Mouse (Mus musculus): Measurements from ENCODE around the gene Icam4. TPM values are rescaled to one million over a fixed set of nuclear protein-coding genes. Genes with fewer than 3 reads are reported as not detected.
"Not testable (repeated sequence)": the region's sequence is repeated elsewhere in the genome, so short reads cannot be mapped to it uniquely, and the experiment has no call there.

Icam4 gene
- 10 to 100 TPM in 15 of 26 experiments, 1 to 10 TPM in 8, under 1 TPM in 2, not detected in 1; 0.90 to 99.5 (median 13.5) TPM for total RNA-seq (2018; cell fraction: chromatin; rRNA removed)
- 1 to 10 TPM in 5 of 26 experiments, under 1 TPM in 17, not detected in 4; 0.17 to 1.9 (median 0.36) TPM for total RNA-seq (2018; cell fraction: cytosol; rRNA removed)
- 10 to 100 TPM in 8 of 26 experiments, 1 to 10 TPM in 14, under 1 TPM in 1, not detected in 3; 0.72 to 41.5 (median 6.8) TPM for total RNA-seq (2018; cell fraction: nucleus; rRNA removed)
- polyA plus RNA-seq (2018), result not detected in 3 replicates

GRCm38 (mm10) chr9:21029291-21030054 lies at the start of gene Icam4:
Gene Icam4 (plus strand): TSS chr9:21029373.
- H3K36me3 ChIP-seq (ENCODE audit: inconsistent target), result peaks cover 40% of the 10 kb centered on the region
- WGBS (ENCODE audit: missing documents), result 7% methylated on average over 36 of the region's 37 CpGs
- H3K27ac ChIP-seq, result peak within 1 kb of the TSS; percentile 5; the same call in 1 of the 2 replicates
- H3K4me3 ChIP-seq (ENCODE audit: inconsistent target), result peak within 1 kb of the TSS; percentile 56; the same call in 1 of the 2 replicates
- no peaks in the 10 kb centered on the region for H3K79me2 ChIP-seq (ENCODE audit: inconsistent target)

- Histone ChIP-seq H3K4me3 (ENCODE audit: inconsistent target) (no peak overlapping the region), H3K27ac (peak overlapping the region; percentile 90), H3K36me3 (ENCODE audit: inconsistent target) (no peaks in the 10 kb centered on the region), H3K79me2 (ENCODE audit: inconsistent target) (peaks cover 16% of the 10 kb centered on the region)
- WGBS (ENCODE audit: missing documents), result 30% methylated on average over 7 of the region's 7 CpGs
Measured at GRCm38 (mm10) chr9:20979769-20980168, 49.4 kb upstream of the Icam4 start.

GRCm38 (mm10) chr9:20982171-20982570 lies 47.0 kb upstream of the Icam4 start:
- no peak overlapping the region for H3K4me3 ChIP-seq (ENCODE audit: inconsistent target)
- no peaks in the 10 kb centered on the region for H3K79me2 ChIP-seq (ENCODE audit: inconsistent target)
- H3K27ac ChIP-seq, result no peak overlapping the region
- H3K36me3 ChIP-seq (ENCODE audit: inconsistent target), result no peaks in the 10 kb centered on the region
- 100% methylated on average over 2 of the region's 3 CpGs for WGBS (ENCODE audit: missing documents)

DNA sequence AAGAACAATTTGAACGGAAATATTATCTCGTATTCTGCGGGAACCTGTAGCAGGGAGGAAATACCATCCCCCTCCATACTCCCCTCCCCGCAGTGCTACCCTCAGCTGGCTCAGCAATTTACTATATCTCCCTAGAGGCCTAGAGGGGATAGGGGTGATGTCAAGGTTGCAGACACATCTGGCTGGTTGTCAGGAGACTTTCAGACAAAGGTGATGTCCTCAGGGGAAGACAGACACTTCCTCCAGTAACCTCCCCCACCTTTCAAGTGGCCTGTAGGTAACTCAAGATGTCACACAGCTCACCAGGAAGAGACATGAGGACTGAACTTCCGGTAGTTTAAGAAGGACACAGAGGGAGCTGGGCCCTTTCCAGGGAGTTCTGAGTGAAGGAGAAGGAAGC lies 46.0 kb upstream of the Icam4 start:
- Histone ChIP-seq H3K27ac (no peak overlapping the region), H3K36me3 (ENCODE audit: inconsistent target) (no peaks in the 10 kb centered on the region), H3K4me3 (ENCODE audit: inconsistent target) (no peak overlapping the region), H3K79me2 (ENCODE audit: inconsistent target) (no peaks in the 10 kb centered on the region)
- WGBS (ENCODE audit: missing documents), result 65% methylated on average over 5 of the region's 5 CpGs

GRCm38 (mm10) chr9:20986952-20987686 lies 42.1 kb upstream of the Icam4 start:
- no peak overlapping the region for H3K4me3 ChIP-seq (ENCODE audit: inconsistent target)
- no peaks in the 10 kb centered on the region for H3K79me2 ChIP-seq (ENCODE audit: inconsistent target)
- H3K27ac ChIP-seq, result no peak overlapping the region
- 92% methylated on average over 13 of the region's 15 CpGs for WGBS (ENCODE audit: missing documents)
- H3K36me3 ChIP-seq (ENCODE audit: inconsistent target), result no peaks in the 10 kb centered on the region

DNA sequence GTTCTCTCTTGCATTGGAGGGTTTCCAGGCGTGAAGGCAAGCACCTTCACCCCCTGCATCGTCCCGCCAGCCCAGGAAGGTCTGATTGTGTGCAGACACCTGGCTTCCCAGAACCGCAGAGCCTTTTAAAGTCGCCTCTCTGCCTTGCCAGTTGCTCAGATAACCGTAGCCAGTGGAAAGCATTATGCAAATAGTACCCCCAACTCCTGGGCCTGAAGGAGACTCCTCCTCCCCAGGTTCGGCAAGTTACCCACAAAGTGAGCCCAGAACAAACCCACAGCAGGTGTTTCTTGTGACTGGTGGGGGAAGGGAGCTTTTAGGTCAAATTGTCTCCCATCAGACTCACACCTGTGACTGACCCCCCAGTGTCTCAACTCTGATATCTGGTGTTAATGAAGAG lies 41.2 kb upstream of the Icam4 start:
- Histone ChIP-seq H3K27ac (no peak overlapping the region), H3K79me2 (ENCODE audit: inconsistent target) (no peaks in the 10 kb centered on the region), H3K36me3 (ENCODE audit: inconsistent target) (no peaks in the 10 kb centered on the region), H3K4me3 (ENCODE audit: inconsistent target) (no peak overlapping the region)
- WGBS (ENCODE audit: missing documents), result 79% methylated on average over 7 of the region's 7 CpGs

GRCm38 (mm10) chr9:20990861-20991260 lies 38.3 kb upstream of the Icam4 start:
- Histone ChIP-seq H3K36me3 (ENCODE audit: inconsistent target) (no peaks in the 10 kb centered on the region), H3K4me3 (ENCODE audit: inconsistent target) (no peak overlapping the region), H3K79me2 (ENCODE audit: inconsistent target) (no peaks in the 10 kb centered on the region), H3K27ac (no peak overlapping the region)
- 58% methylated on average over 10 of the region's 10 CpGs for WGBS (ENCODE audit: missing documents)

DNA sequence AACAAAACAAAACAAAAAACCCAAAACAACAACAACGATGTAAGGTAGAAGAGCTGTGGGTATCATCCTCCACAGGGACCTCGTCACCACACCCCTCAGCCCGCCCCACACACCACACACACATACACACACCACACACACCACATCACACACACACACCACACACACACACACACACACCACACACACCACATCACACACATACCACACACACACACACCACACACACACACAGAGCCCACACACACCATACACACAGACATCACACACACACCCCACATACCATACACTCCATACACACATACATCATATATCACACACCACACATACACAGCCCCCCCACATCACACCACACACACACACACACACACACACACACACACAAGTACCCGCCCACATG lies 37.6 kb upstream of the Icam4 start:
- no peaks in the 10 kb centered on the region for H3K79me2 ChIP-seq (ENCODE audit: inconsistent target)
- H3K36me3 ChIP-seq (ENCODE audit: inconsistent target), result no peaks in the 10 kb centered on the region
- 100% methylated on average over 4 of the region's 4 CpGs for WGBS (ENCODE audit: missing documents)
- no peak overlapping the region for H3K4me3 ChIP-seq (ENCODE audit: inconsistent target)
- H3K27ac ChIP-seq, result no peak overlapping the region

- no peaks in the 10 kb centered on the region for H3K79me2 ChIP-seq (ENCODE audit: inconsistent target)
- 94% methylated on average over 5 of the region's 5 CpGs for WGBS (ENCODE audit: missing documents)
Measured at GRCm38 (mm10) chr9:20993165-20993898, 35.8 kb upstream of the Icam4 start.

GRCm38 (mm10) chr9:20995069-20995468 lies 34.1 kb upstream of the Icam4 start:
- Histone ChIP-seq H3K79me2 (ENCODE audit: inconsistent target) (no peaks in the 10 kb centered on the region), H3K4me3 (ENCODE audit: inconsistent target) (no peak overlapping the region), H3K27ac (no peak overlapping the region), H3K36me3 (ENCODE audit: inconsistent target) (no peaks in the 10 kb centered on the region)
- 90% methylated on average over 3 of the region's 3 CpGs for WGBS (ENCODE audit: missing documents)

More at GRCm38 (mm10) chr9:20993165-20993898, 35.8 kb upstream of the Icam4 start:
- Histone ChIP-seq H3K27ac (no peak overlapping the region), H3K36me3 (ENCODE audit: inconsistent target) (no peaks in the 10 kb centered on the region), H3K4me3 (ENCODE audit: inconsistent target) (no peak overlapping the region)

GRCm38 (mm10) chr9:20997065-20997464 lies 32.1 kb upstream of the Icam4 start:
- Histone ChIP-seq H3K27ac (peak overlapping the region; percentile 97), H3K79me2 (ENCODE audit: inconsistent target) (no peaks in the 10 kb centered on the region), H3K36me3 (ENCODE audit: inconsistent target) (no peaks in the 10 kb centered on the region), H3K4me3 (ENCODE audit: inconsistent target) (no peak overlapping the region)
- WGBS (ENCODE audit: missing documents), result 4% methylated on average over 7 of the region's 8 CpGs

DNA sequence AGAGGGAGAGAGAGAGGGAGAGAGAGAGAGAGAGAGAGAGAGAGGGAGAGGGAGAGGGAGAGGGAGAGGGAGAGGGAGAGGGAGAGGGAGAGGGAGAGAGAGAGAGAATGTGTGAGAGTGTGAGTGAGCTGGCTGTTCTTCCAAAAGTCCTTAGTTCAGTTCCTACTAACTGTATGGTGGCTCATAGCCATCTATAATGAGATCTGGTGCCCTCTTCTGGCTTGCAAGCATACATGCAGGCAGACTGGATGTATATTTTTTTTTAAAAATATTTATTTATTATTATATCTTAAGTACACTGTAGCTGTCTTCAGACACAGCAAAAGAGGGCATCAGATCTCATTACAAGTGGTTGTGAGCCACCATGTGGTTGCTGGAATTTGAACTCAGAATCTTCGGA lies 30.8 kb upstream of the Icam4 start:
- peak overlapping the region; percentile 97 for H3K27ac ChIP-seq
- WGBS (ENCODE audit: missing documents), result 80% methylated on average over 1 of the region's 1 CpGs

DNA sequence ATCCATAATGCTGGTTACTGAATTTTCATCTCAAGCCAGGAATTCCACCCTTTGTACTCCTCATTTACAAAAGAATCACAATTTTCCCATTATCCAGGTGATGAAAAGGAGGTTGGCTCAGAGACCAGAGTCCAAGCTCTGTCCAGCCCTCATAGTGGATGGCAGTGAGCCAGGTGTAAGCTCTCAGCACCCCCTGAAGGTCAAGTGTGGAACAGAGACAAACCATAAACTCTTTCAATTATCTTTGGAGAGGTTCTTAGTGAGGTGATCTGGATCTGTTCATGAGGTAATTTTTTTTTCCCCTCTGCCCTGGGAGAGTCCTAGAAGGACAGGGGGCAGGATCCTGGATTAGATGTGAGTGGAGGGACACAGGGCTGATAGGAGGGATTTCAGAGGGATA lies 28.4 kb upstream of the Icam4 start:
- peaks cover 16% of the 10 kb centered on the region; the same call in 1 of the 2 replicates for H3K36me3 ChIP-seq (ENCODE audit: inconsistent target)
- no peak overlapping the region for H3K4me3 ChIP-seq (ENCODE audit: inconsistent target)
- peaks cover 16% of the 10 kb centered on the region; the same call in 1 of the 2 replicates for H3K79me2 ChIP-seq (ENCODE audit: inconsistent target)
- no peak overlapping the region for H3K27ac ChIP-seq

More for the DNA sequence above, 30.8 kb upstream of the Icam4 start:
- not testable (repeated sequence) for H3K36me3 ChIP-seq (ENCODE audit: inconsistent target); H3K79me2 ChIP-seq (ENCODE audit: inconsistent target); H3K4me3 ChIP-seq (ENCODE audit: inconsistent target)

DNA sequence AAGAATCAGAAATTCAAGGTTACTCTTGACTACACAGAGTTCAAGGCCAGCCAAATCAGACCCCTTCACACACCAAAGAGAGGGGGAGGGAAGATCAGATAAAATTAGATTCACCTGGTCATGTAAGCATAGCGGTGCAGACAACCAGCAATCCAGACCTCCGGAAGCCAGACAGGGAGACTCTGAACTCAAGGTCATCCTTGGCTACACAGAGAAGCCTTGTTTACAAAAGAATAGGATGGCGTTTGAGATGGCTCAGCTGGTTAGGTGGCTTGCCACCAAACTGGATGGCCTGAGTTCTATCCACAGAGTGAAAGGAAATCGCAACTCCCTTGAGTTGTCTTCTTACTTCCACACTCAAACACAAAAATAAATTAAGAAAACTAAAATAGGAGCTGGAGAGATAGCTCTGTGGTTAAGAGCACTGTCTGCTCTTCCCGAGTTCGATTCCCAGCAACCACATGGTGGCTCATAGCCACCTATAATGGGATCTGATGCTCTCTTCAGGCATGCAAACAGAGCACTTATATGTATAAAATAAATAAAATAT lies 27.4 kb upstream of the Icam4 start:
- H3K36me3 ChIP-seq (ENCODE audit: inconsistent target), result peaks cover 24% of the 10 kb centered on the region
- WGBS (ENCODE audit: missing documents), result 75% methylated on average over 6 of the region's 6 CpGs
- H3K27ac ChIP-seq, result no peak overlapping the region
- peaks cover 16% of the 10 kb centered on the region; the same call in 1 of the 2 replicates for H3K79me2 ChIP-seq (ENCODE audit: inconsistent target)
- H3K4me3 ChIP-seq (ENCODE audit: inconsistent target), result 0 out of 2 replicates have a peak overlapping the region, but pooled peaks have one; percentile 86
